Mouse (Mus musculus) testis, adult 2 months (tissue): ENCODE measurements at regions not wholly inside any gene's neighbourhood (a gene's known extent, or its start where the extent isn't known, plus 50 kb on each side); places are given as distances from the start of the nearest gene placed in this dataset.

Experiments
- CTCF ChIP-seq: fragments of 200-500 bp; IDR thresholded peaks from 2 replicates; pipeline ENCODE4 v1.5.1; 2012; ENCODE audit warnings: low read depth, mild to moderate bottlenecking, inconsistent platforms, low read length, moderate library complexity; ENCODE audit not compliant: control insufficient read depth, insufficient read depth, insufficient replicate concordance
- POLR2A ChIP-seq: fragments of 200-500 bp; IDR thresholded peaks from 2 replicates; pipeline ENCODE4 v1.6.1; 2012; ENCODE audit warnings: low read depth, mild to moderate bottlenecking, inconsistent platforms, low read length, moderate library complexity; ENCODE audit not compliant: control insufficient read depth

DNA sequence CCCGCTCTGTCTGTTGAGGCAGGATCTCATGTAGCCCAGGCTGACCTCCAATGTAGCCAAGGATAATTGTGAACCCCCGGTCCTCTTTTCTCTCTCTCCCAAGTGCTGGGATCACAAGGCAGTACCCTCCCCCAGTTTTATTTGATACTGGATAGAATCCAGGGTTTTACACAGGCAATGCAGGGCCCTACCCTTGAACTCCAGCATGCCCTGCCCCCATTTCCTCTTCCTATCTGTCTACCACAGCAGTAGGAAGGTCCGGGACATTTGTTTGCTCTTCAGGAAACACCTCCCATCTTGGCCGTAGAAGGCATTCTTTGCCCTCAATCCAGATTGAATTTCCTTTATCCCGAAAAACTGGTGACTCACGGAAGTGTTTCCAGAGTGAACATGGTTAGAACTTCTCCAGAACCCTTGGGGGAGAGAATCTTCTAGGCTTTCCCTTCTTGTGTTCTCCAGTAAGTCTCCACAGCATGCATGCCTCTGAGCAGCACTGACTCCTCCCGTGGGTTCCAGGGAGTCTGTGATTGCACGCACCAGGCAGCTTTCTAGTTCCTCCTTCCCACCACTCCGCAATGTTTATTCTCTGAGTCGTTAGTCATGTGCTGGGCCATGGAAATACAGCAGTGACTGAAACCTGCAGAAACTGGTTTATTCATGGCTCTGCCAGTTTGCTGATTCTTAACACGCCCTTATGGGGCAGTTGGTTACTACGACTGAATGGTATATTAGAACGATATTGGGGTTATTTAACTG lies 146.3 kb upstream of the Zfp64 start:
- TF ChIP-seq CTCF (no peak), POLR2A (no peak)
